8 mouse cellular contexts compared by ENCODE assay signal in genomic region chr6:128479463-128480454, GRCm38 (mm10). TPM values are rescaled to one million over a fixed set of nuclear protein-coding genes. Genes with fewer than 3 reads are reported as not detected.
A peak's percentile ranks its signal among the peaks of the same experiment; 100 is the strongest.
DNase-seq lines count a peak whose midpoint lies in the region; ATAC-seq lines count a peak whose summit lies in the region.

No protein-coding gene starts in this region.

- peak; percentile 99 for DNase-seq in adrenal gland, adult 18-20 months (ENCODE audit: low spot score in 2 of 2)
- DNase-seq in embryo, embryonic 10.5 days (ENCODE audit: low spot score), result peak; percentile 96
- peak; percentile 85 for DNase-seq in gastrocnemius, postnatal 25 days
- DNase-seq in intestine, embryonic 14.5 days (ENCODE audit: low spot score), result peak; percentile 100
- DNase-seq in left cerebral cortex, postnatal 10 days (ENCODE audit: extremely low spot score in 1 of 2, low spot score in 2 of 2), result peak; percentile 88 to 96
- DNase-seq in right cerebral cortex, postnatal 14 days, result peak; percentile 99
- DNase-seq in urinary bladder, postnatal 25 days (ENCODE audit: low spot score), result peak; percentile 100

- intact Hi-C loops in left cerebral cortex, postnatal 10 days (cut with DNase I), result loop anchor here (2.0 kb wide), 1 partner anchor 33 kb away; no protein-coding TSS in a partner anchor

- no peaks in the 10 kb centered on the region for H3K36me3 ChIP-seq in intestine, embryonic 14.5 days (ENCODE audit: control insufficient read depth, insufficient read depth, low read length)

- peak; percentile 86 for ATAC-seq in intestine, embryonic 14.5 days (replicated peaks; ENCODE audit: low FRiP score, low TSS enrichment, low read depth)
- ATAC-seq in megakaryocyte-erythroid progenitor cell, adult 5-6 weeks (replicated peaks; ENCODE audit: low FRiP score, low TSS enrichment, poor library complexity, severe bottlenecking), result peak; percentile 100

- peaks cover 4% of the 10 kb centered on the region; the same call in 1 of the 2 replicates for H3K9me3 ChIP-seq in intestine, embryonic 14.5 days (ENCODE audit: control insufficient read depth, low read length)

- H3K4me3 ChIP-seq in intestine, embryonic 14.5 days (ENCODE audit: low read depth, low read length), result no peak overlapping the region

- no peaks in the 10 kb centered on the region; the same call in 1 of the 2 replicates for H3K4me1 ChIP-seq in intestine, embryonic 14.5 days (replicated peaks; ENCODE audit: control insufficient read depth, insufficient read depth, low read length)

- H3K27me3 ChIP-seq in intestine, embryonic 14.5 days (replicated peaks; ENCODE audit: control insufficient read depth, insufficient read depth, low read length), result no peaks in the 10 kb centered on the region

- no peak overlapping the region for H3K27ac ChIP-seq in intestine, embryonic 14.5 days (ENCODE audit: low read depth)

- peak overlapping the region; percentile 40 for H3K4me2 ChIP-seq in intestine, embryonic 14.5 days (ENCODE audit: low read length)

- whole genome bisulfite sequencing in intestine, embryonic 14.5 days, result 19% methylated on average over 26 of the region's 26 CpGs

- H3K9ac ChIP-seq in intestine, embryonic 14.5 days (ENCODE audit: low read length), result no peak overlapping the region

RNA-seq across cellular contexts. Expression of gene Fkbp4, which starts 41.3 kb away (rescaled TPM):
- total RNA-seq in adrenal gland, adult 18-20 months (2021), result 100 to 1,000 TPM; 297 to 351 TPM
- 100 to 1,000 TPM; 105 to 111 TPM for total RNA-seq in gastrocnemius, postnatal 25 days (2021)
- 489 and 529 TPM in 2 replicates for polyA plus RNA-seq in intestine, embryonic 14.5 days (2014; fragmentation: Nextera tagmentation; extraction: Ambion mirVana)
- 100 to 1,000 TPM; 130 to 131 TPM for total RNA-seq in left cerebral cortex, postnatal 10 days (2021)
- total RNA-seq in megakaryocyte-erythroid progenitor cell, adult 5-6 weeks (2014; fragmentation: Nextera tagmentation), result 234 and 279 TPM in 2 replicates
- total RNA-seq in megakaryocyte-erythroid progenitor cell, adult 5-6 weeks (2017), result 419 and 525 TPM in 2 replicates

RNA-seq across cellular contexts. Expression of gene Pzp, which starts 46.8 kb away (rescaled TPM):
- total RNA-seq in adrenal gland, adult 18-20 months (2021), result under 1 TPM in 1 of 2 experiments, not detected in 1; 0.80 TPM
- total RNA-seq in gastrocnemius, postnatal 25 days (2021), result not detected
- 0.05 TPM in 1 of 2 replicates, not detected in the other for polyA plus RNA-seq in intestine, embryonic 14.5 days (2014; fragmentation: Nextera tagmentation; extraction: Ambion mirVana)
- total RNA-seq in left cerebral cortex, postnatal 10 days (2021), result under 1 TPM; 0.15 to 0.73 TPM
- total RNA-seq in megakaryocyte-erythroid progenitor cell, adult 5-6 weeks (2014; fragmentation: Nextera tagmentation), result not detected in 2 replicates
- total RNA-seq in megakaryocyte-erythroid progenitor cell, adult 5-6 weeks (2017), result not detected in 2 replicates

RNA-seq across cellular contexts. Expression of gene Itfg2, which starts 55.0 kb away (rescaled TPM):
- total RNA-seq in adrenal gland, adult 18-20 months (2021), result 10 to 100 TPM; 16.4 to 27.2 TPM
- total RNA-seq in gastrocnemius, postnatal 25 days (2021), result 10 to 100 TPM; 14.4 to 15.1 TPM
- 29.6 and 35.9 TPM in 2 replicates for polyA plus RNA-seq in intestine, embryonic 14.5 days (2014; fragmentation: Nextera tagmentation; extraction: Ambion mirVana)
- 10 to 100 TPM; 21.6 to 30.8 TPM for total RNA-seq in left cerebral cortex, postnatal 10 days (2021)
- total RNA-seq in megakaryocyte-erythroid progenitor cell, adult 5-6 weeks (2014; fragmentation: Nextera tagmentation), result 39.1 and 52.6 TPM in 2 replicates
- total RNA-seq in megakaryocyte-erythroid progenitor cell, adult 5-6 weeks (2017), result 19.3 and 24.7 TPM in 2 replicates
